32 mouse cellular contexts compared by ENCODE assay signal in the genomic region with DNA sequence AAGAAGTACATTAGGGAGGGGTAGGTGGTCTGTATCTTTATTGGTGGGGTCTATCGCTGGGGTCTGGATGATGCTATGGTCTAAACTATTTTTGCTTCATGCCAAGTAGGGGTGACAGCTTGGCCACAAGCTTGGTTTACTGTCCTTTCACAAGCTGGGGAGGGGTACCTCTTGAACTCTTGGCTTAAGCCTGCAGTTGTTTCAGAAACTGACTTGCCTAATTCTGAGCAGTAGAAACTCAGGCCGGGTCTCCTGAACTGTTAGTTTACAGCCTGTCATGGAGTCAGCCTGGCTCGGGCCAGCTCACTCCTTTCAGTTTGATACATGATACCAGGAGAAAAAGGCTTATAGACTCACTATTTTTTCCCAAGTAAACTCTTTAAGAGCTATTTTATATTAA.
"Had no signal": no experiment of that assay in that cellular context is flagged by ENCODE, and none has a peak within 500 bp of the region (broad histone marks: within the 10 kb centered on the region; RNA-seq: fewer than 3 reads in every experiment).

No protein-coding gene starts in this region.

- H3K27ac ChIP-seq: left cerebral cortex, adult 2 months; limb, embryonic 10.5 days; limb, embryonic 12.5 days; limb, embryonic 13.5 days; limb, embryonic 15.5 days; liver, embryonic 12.5 days; liver, embryonic 13.5 days; liver, embryonic 14.5 days; liver, embryonic 15.5 days; lung, embryonic 15.5 days; macrophage; midbrain, embryonic 10.5 days; midbrain, embryonic 12.5 days; midbrain, embryonic 13.5 days; midbrain, embryonic 15.5 days; neural tube, embryonic 12.5 days had no signal

- H3K36me3 ChIP-seq: limb, embryonic 10.5 days; limb, embryonic 12.5 days; limb, embryonic 13.5 days; limb, embryonic 15.5 days; liver, embryonic 12.5 days; liver, embryonic 13.5 days; liver, embryonic 15.5 days; lung, embryonic 15.5 days; midbrain, embryonic 10.5 days; midbrain, embryonic 12.5 days; midbrain, embryonic 13.5 days; midbrain, embryonic 15.5 days; neural tube, embryonic 12.5 days had no signal

- H3K9me3 ChIP-seq: limb, embryonic 10.5 days; limb, embryonic 12.5 days; limb, embryonic 13.5 days; limb, embryonic 15.5 days; liver, embryonic 12.5 days; liver, embryonic 13.5 days; liver, embryonic 15.5 days; lung, embryonic 15.5 days; megakaryocyte, embryonic 14.5 days; midbrain, embryonic 10.5 days; midbrain, embryonic 12.5 days; midbrain, embryonic 13.5 days; midbrain, embryonic 15.5 days; neural tube, embryonic 12.5 days had no signal

- ATAC-seq: liver, embryonic 12.5 days; liver, postnatal 0 days; lung, postnatal 0 days; midbrain, embryonic 13.5 days; midbrain, embryonic 15.5 days; midbrain, embryonic 16.5 days had no signal

- H3K4me2 ChIP-seq: limb, embryonic 12.5 days; limb, embryonic 13.5 days; limb, embryonic 15.5 days; liver, embryonic 11.5 days; liver, embryonic 12.5 days; liver, embryonic 13.5 days; liver, embryonic 15.5 days; lung, embryonic 14.5 days; lung, embryonic 15.5 days; midbrain, embryonic 12.5 days; midbrain, embryonic 13.5 days; midbrain, embryonic 15.5 days; neural tube, embryonic 12.5 days had no signal

- H3K9ac ChIP-seq: limb, embryonic 12.5 days; limb, embryonic 13.5 days; limb, embryonic 15.5 days; liver, embryonic 12.5 days; liver, embryonic 13.5 days; liver, embryonic 14.5 days; liver, embryonic 15.5 days; liver, postnatal 0 days; lung, embryonic 14.5 days; lung, embryonic 15.5 days; midbrain, embryonic 12.5 days; midbrain, embryonic 13.5 days; midbrain, embryonic 15.5 days; neural tube, embryonic 12.5 days had no signal

- H3K4me3 ChIP-seq: left cerebral cortex, adult 2 months; limb, embryonic 10.5 days; limb, embryonic 12.5 days; limb, embryonic 13.5 days; limb, embryonic 15.5 days; liver, embryonic 12.5 days; liver, embryonic 13.5 days; liver, embryonic 15.5 days; lung, embryonic 15.5 days; megakaryocyte, embryonic 14.5 days; midbrain, embryonic 10.5 days; midbrain, embryonic 12.5 days; midbrain, embryonic 13.5 days; midbrain, embryonic 15.5 days; myocyte; neural tube, embryonic 12.5 days had no signal

- H3K4me1 ChIP-seq: limb, embryonic 15.5 days; liver, embryonic 12.5 days; liver, embryonic 13.5 days; liver, embryonic 15.5 days; lung, embryonic 15.5 days; megakaryocyte, embryonic 14.5 days; midbrain, embryonic 10.5 days; midbrain, embryonic 12.5 days; midbrain, embryonic 13.5 days; midbrain, embryonic 15.5 days; neural tube, embryonic 12.5 days had no signal

- H3K27me3 ChIP-seq: limb, embryonic 15.5 days; liver, embryonic 12.5 days; liver, embryonic 13.5 days; liver, embryonic 15.5 days; lung, embryonic 15.5 days; megakaryocyte, embryonic 14.5 days; midbrain, embryonic 12.5 days; midbrain, embryonic 13.5 days; midbrain, embryonic 15.5 days; neural tube, embryonic 12.5 days had no signal

- DNase-seq: left cerebral cortex, postnatal 4 days; liver; liver, embryonic 13.5 days; liver, postnatal 0 days; lung, adult 18-20 months; lung, adult 2 months; lung, embryonic 14.5 days; lung, postnatal 10 days; lung, postnatal 14 days; lung, postnatal 36 days; lung, postnatal 4 days; midbrain, embryonic 14.5 days had no signal
